Mouse (Mus musculus): ENCODE data around the gene Tra2a. TPM values are rescaled to one million over a fixed set of nuclear protein-coding genes. Genes with fewer than 3 reads are reported as not detected.
"Not testable (repeated sequence)": the region's sequence is repeated elsewhere in the genome, so short reads cannot be mapped to it uniquely, and the experiment has no call there.

Tra2a gene
- 10 to 100 TPM; 74.1 to 80.5 TPM for total RNA-seq (2021)

GRCm38 (mm10) chr6:49263847-49264243 lies at the start of gene Tra2a:
Gene Tra2a (minus strand): TSS chr6:49264033.
- DNase-seq (ENCODE audit: low spot score in 2 of 2): peak; percentile 97
- intact Hi-C loops (cut with DNase I): loop anchor here (5.0 kb wide), 1 partner anchor 192 kb away; the partner anchor contains the start of gene Malsu1

- no peak for DNase-seq (ENCODE audit: low spot score in 2 of 2)
These were observed 34.5 kb upstream of the Tra2a start for GRCm38 (mm10) chr6:49298286-49298685.

GRCm38 (mm10) chr6:49282122-49282521 lies 18.3 kb upstream of the Tra2a start:
- intact Hi-C loops (cut with DNase I): no loop called here
- DNase-seq (ENCODE audit: low spot score in 2 of 2): peak in 1 of 2 experiments; percentile 11

More at GRCm38 (mm10) chr6:49298286-49298685, 34.5 kb upstream of the Tra2a start:
- intact Hi-C loops (cut with DNase I): no loop called here

- intact Hi-C loops (cut with DNase I): no loop called here
- no peak for DNase-seq (ENCODE audit: low spot score in 2 of 2)
These were observed 17.1 kb upstream of the Tra2a start for GRCm38 (mm10) chr6:49280942-49281341.

GRCm38 (mm10) chr6:49275296-49275695 lies 11.5 kb upstream of the Tra2a start:
- intact Hi-C loops (cut with DNase I): no loop called here

GRCm38 (mm10) chr6:49274416-49275091 lies 10.7 kb upstream of the Tra2a start:
- DNase-seq (ENCODE audit: low spot score in 2 of 2): no peak
- intact Hi-C loops (cut with DNase I): no loop called here

More at GRCm38 (mm10) chr6:49275296-49275695, 11.5 kb upstream of the Tra2a start:
- DNase-seq (ENCODE audit: low spot score in 2 of 2): no peak

GRCm38 (mm10) chr6:49273934-49274333 lies 10.1 kb upstream of the Tra2a start:
- intact Hi-C loops (cut with DNase I): no loop called here

GRCm38 (mm10) chr6:49272863-49273262 lies 9.0 kb upstream of the Tra2a start:
- intact Hi-C loops (cut with DNase I): no loop called here
- no peak for DNase-seq (ENCODE audit: low spot score in 2 of 2)

More at GRCm38 (mm10) chr6:49273934-49274333, 10.1 kb upstream of the Tra2a start:
- DNase-seq (ENCODE audit: low spot score in 2 of 2): no peak

- intact Hi-C loops (cut with DNase I): no loop called here
- DNase-seq (ENCODE audit: low spot score in 2 of 2): no peak
These were observed 8.0 kb upstream of the Tra2a start for GRCm38 (mm10) chr6:49271815-49272214.

- intact Hi-C loops (cut with DNase I): loop anchor here (1.0 to 2.0 kb wide), 2 partner anchors 49 to 128 kb away; partner anchors contain the start of gene Ccdc126
- peak in 1 of 2 experiments; percentile 35 for DNase-seq (ENCODE audit: low spot score in 2 of 2)
These were observed 6.1 kb upstream of the Tra2a start for GRCm38 (mm10) chr6:49269923-49270322.

GRCm38 (mm10) chr6:49269200-49269599 lies 5.4 kb upstream of the Tra2a start:
- peak; percentile 66 to 78 for DNase-seq (ENCODE audit: low spot score in 2 of 2)
- intact Hi-C loops (cut with DNase I): loop anchor here (2.0 kb wide), 1 partner anchor 50 kb away; the partner anchor contains the start of gene Ccdc126

- no peak for DNase-seq (ENCODE audit: low spot score in 2 of 2)
- intact Hi-C loops (cut with DNase I): loop anchor here (2.0 kb wide), 1 partner anchor 51 kb away; the partner anchor contains the start of gene Ccdc126
These were observed 3.9 kb upstream of the Tra2a start for GRCm38 (mm10) chr6:49267686-49268085.

GRCm38 (mm10) chr6:49265207-49265606 lies 1.4 kb upstream of the Tra2a start:
- intact Hi-C loops (cut with DNase I); DNase-seq (ENCODE audit: low spot score in 2 of 2): not testable (repeated sequence)

- intact Hi-C loops (cut with DNase I): loop anchor here (5.0 kb wide), 1 partner anchor 192 kb away; the partner anchor contains the start of gene Malsu1
- DNase-seq (ENCODE audit: low spot score in 2 of 2): not testable (repeated sequence)
These were observed 613 bp upstream of the Tra2a start for GRCm38 (mm10) chr6:49264446-49264845.

- DNase-seq (ENCODE audit: low spot score in 2 of 2): peak; percentile 23 to 46
- intact Hi-C loops (cut with DNase I): loop anchor here (5.0 kb wide), 1 partner anchor 191 kb away; the partner anchor contains the start of gene Malsu1
These were observed 569 bp downstream of the Tra2a start for GRCm38 (mm10) chr6:49263081-49263846.

- DNase-seq (ENCODE audit: low spot score in 2 of 2): no peak
- intact Hi-C loops (cut with DNase I): loop anchor here (5.0 kb wide), 1 partner anchor 190 kb away; the partner anchor contains the start of gene Malsu1
These were observed 1.4 kb downstream of the Tra2a start for GRCm38 (mm10) chr6:49262421-49262820.

- intact Hi-C loops (cut with DNase I): loop anchor here (5.0 kb wide), 1 partner anchor 187 kb away; the partner anchor contains the start of gene Malsu1
- DNase-seq (ENCODE audit: low spot score in 2 of 2): no peak
These were observed 4.1 kb downstream of the Tra2a start for GRCm38 (mm10) chr6:49259711-49260110.

- DNase-seq (ENCODE audit: low spot score in 2 of 2): no peak
These were observed 6.0 kb downstream of the Tra2a start for GRCm38 (mm10) chr6:49257880-49258279.

GRCm38 (mm10) chr6:49252207-49252606 lies 11.6 kb downstream of the Tra2a start:
- DNase-seq (ENCODE audit: low spot score in 2 of 2): no peak
- intact Hi-C loops (cut with DNase I): no loop called here

More at GRCm38 (mm10) chr6:49257880-49258279, 6.0 kb downstream of the Tra2a start:
- intact Hi-C loops (cut with DNase I): no loop called here

- intact Hi-C loops (cut with DNase I): no loop called here
- no peak for DNase-seq (ENCODE audit: low spot score in 2 of 2)
These were observed 12.6 kb downstream of the Tra2a start for GRCm38 (mm10) chr6:49251199-49251598.
